Mouse (Mus musculus): ENCODE measurements around the gene Zbtb12. TPM values are rescaled to one million over a fixed set of nuclear protein-coding genes. Genes with fewer than 3 reads are reported as not detected.
"Not testable (repeated sequence)": the region's sequence is repeated elsewhere in the genome, so short reads cannot be mapped to it uniquely, and the experiment has no call there.

Gene Zbtb12
- polyA plus RNA-seq (2017; shearing (Covaris generic)), result not detected

DNA sequence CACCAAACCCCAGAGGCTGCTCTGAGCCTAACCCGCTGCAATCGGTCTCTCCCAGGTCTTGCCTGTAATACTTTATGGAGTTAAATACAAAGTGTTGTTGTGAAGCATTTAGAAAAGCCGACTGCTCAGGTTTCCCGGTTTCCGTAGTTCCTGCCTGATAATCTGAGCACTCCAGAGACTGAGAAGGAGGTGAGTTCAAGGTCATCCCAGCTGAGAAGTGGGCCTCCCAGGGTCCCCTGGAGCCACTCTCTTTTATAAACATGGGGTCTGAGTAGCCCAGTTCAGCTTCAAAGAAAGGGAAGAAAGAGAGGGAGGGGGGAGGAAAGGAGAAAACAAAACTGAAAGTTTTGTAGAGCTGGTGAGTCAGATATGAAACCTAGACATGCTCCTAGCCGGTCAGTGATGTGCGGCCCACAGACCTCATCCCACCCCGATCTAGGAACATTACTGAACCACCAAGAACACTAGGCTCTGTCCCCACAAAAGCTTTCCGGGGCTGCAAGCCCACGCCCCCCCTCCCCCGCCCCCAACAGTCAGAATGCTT lies at the start of gene Zbtb12:
TSS of gene Zbtb12 (plus strand) at position 148 of the 544 bp plus-strand sequence.
- peak; percentile 69 for ATAC-seq

GRCm38 (mm10) chr17:34830776-34831175 lies 48.5 kb upstream of the Zbtb12 start:
- ATAC-seq, result not testable (repeated sequence)

GRCm38 (mm10) chr17:34836155-34836855 lies 43.0 kb upstream of the Zbtb12 start:
- peak; percentile 20 for ATAC-seq

- ATAC-seq, result peak; percentile 96
Observed at GRCm38 (mm10) chr17:34836856-34837221, 42.4 kb upstream of the Zbtb12 start, which contains the start of the genes Stk19 and Dxo. Stk19 (minus strand) TSS chr17:34836945. Dxo (plus strand) TSS chr17:34837019.

GRCm38 (mm10) chr17:34837464-34838324 lies 41.6 kb upstream of the Zbtb12 start:
- ATAC-seq, result no peak

DNA sequence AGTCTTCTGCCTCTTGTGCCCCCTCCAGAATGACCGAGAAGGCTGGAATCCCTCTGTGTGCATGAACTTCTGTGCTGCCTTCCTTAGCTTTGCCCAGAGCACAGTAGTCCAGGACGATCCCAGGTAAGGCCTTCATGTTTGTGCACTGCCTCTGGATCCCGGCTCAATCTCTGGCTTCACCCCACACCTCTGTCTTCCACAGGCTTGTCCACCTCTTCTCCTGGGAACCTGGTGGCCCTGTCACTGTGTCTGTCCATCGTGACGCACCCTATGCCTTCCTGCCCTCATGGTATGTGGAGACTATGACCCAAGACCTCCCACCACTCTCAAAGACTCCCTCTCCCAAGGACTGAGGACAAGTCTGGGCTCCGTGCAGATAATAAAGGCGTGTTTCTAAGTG lies 40.5 kb upstream of the Zbtb12 start:
- ATAC-seq, result no peak

GRCm38 (mm10) chr17:34840736-34841307 lies 38.5 kb upstream of the Zbtb12 start:
- ATAC-seq, result no peak

GRCm38 (mm10) chr17:34844884-34845283 lies 34.4 kb upstream of the Zbtb12 start:
- ATAC-seq, result no peak

- no peak for ATAC-seq
Observed at GRCm38 (mm10) chr17:34847192-34847591, 32.1 kb upstream of the Zbtb12 start.

- no peak for ATAC-seq
Observed at GRCm38 (mm10) chr17:34847615-34848014, 31.7 kb upstream of the Zbtb12 start.

DNA sequence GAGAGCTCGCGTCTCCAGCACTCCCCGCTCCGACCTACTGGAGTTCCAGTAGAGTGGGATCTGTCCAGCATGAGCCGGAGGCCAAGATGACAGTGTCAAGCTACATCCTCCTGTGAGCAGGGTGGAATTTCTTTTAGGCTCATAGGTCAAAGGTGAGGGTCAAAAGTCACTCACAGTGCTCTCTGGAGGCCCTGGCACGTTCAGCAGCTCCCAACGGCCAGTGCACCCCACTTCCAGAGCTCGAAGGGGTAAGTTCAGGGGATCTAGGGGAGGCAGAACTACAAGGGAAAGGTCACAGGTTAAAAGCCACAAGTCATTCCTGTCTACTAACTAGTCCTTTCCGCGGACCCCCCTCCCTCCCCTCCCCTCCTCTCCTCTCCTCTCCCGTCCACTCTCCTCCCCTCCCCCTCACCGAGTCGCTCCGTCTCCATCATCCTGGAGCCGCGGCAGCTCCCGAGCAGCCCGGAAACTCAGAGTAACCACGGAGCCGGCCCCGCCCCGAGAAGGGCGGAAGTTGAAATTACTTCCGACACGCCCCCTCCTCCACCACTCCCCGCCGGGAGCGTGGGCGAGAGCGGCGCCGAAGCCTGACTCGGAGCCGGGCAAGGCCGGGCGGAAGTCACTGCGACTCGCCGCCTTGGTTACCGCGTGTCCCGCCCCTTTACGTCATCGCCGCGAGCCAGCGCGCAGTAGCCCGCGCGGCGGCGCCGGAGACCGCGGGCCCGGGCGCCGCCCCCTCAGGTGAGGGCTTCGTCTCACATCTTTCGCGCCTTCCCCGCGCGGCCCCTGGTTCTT lies 29.4 kb upstream of the Zbtb12 start, which contains the start of the genes Skiv2l and Nelfe:
TSS of gene Skiv2l (minus strand) at position 489 of the 795 bp plus-strand sequence.
TSS of gene Nelfe (plus strand) at position 670 of the 795 bp plus-strand sequence.
- ATAC-seq, result peak; percentile 98

- no peak for ATAC-seq
Observed at GRCm38 (mm10) chr17:34850517-34851125, 28.7 kb upstream of the Zbtb12 start.

- ATAC-seq, result no peak
Observed at GRCm38 (mm10) chr17:34853511-34853910, 25.8 kb upstream of the Zbtb12 start.

- no peak for ATAC-seq
Observed at GRCm38 (mm10) chr17:34854761-34855160, 24.5 kb upstream of the Zbtb12 start.

- ATAC-seq, result no peak
Observed at GRCm38 (mm10) chr17:34855825-34856224, 23.5 kb upstream of the Zbtb12 start.

GRCm38 (mm10) chr17:34858670-34859069 lies 20.6 kb upstream of the Zbtb12 start:
- ATAC-seq, result no peak

GRCm38 (mm10) chr17:34860514-34860913 lies 18.8 kb upstream of the Zbtb12 start:
- ATAC-seq, result no peak

DNA sequence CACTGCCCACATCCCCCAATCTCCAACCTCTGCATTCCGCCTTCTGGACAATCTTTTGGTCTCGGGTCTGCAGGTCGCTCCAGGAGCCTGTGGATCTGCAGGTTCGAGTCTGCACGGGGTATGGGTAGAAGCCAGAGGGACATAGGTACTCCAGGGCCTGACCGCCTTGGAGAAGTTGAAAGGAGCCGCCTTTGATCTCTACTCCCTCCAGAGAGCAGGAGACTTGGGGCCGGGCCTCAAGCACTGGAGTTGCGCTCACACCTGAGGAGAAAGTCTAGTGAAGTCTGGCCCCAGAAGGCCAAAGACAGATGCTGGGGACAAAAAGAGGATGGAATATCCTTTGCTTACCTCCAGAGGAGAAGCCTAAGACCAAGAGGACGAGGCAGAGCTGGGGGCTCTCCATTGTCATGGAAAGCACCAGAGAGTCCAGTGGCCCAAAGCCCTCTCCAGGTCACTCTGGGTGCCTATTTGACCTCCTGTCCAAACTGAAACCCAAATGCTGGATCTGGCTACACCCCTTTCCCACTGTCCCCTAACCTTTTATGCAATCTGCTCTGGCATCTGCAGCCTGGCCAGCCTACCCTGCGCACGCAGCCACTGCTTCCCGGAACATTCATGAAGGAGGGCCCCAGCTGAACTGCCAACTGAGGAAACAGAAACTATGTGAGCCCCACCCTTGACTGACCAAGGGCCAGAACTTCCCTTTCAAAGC lies 17.4 kb upstream of the Zbtb12 start:
- ATAC-seq, result no peak

DNA sequence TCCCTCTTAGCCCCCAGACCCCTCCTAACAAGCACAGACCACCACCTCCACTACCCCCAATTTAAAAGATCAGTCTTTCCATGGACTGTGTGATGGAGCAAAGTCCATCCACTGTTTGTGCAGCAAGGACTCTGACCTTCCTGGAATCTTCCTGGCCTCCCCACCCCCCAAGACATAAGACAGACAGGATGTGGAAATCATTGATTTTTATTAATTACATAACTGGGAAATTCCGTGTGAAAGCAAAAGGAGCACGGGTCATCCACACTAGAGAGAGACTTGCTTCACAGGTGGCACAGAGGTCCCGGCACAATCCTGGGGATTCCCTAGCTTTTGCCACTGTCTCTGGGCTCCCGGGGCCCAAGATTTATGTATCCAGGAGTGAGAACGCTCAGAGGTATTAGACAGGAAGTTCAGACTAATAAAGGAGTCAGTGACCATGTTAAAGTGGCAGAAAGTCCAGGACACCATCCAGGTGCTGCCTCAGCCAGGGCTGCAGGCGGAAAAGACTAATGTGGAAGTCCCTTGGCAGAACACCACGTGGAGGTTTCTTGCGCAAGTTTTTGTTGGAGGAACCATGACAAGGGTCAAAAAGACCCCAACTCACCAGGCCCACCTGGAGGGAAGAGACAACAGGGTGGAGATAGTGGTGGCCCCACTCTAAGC lies 16.7 kb upstream of the Zbtb12 start, which contains the start of gene Cfb:
TSS of gene Cfb (minus strand) at position 103 of the 666 bp plus-strand sequence.
- no peak for ATAC-seq

- ATAC-seq, result no peak
Observed at GRCm38 (mm10) chr17:34865981-34866380, 13.3 kb upstream of the Zbtb12 start.
